Mouse (Mus musculus) limb, embryonic 12.5 days (tissue): Measurements from ENCODE around the gene Zfp26. TPM values are rescaled to one million over a fixed set of nuclear protein-coding genes. Genes with fewer than 3 reads are reported as not detected.

Experiments used
- polyA plus RNA-seq: library from polyadenylated mRNA; unstranded; fragments of >200 nt; fragmentation: Nextera tagmentation; extraction: Ambion mirVana; gene quantifications from 2 replicates; pipeline ENCODE4 v1.2.1, GENCODE M21; 2016

Zfp26 gene
- polyA plus RNA-seq, 1 experiment from 2014 or later = 33.9 TPM

Other genes with a start within 250 kb of the Zfp26 start
- not detected in 2 replicates for gene Olfr871, start 248.0 kb downstream of the Zfp26 start, polyA plus RNA-seq
- not detected in 2 replicates for gene Olfr872, start 223.0 kb downstream of the Zfp26 start, polyA plus RNA-seq
- gene Olfr39, start 177.8 kb downstream of the Zfp26 start, polyA plus RNA-seq = not detected in 2 replicates
- not detected in 2 replicates for gene Olfr873, start 161.6 kb downstream of the Zfp26 start, polyA plus RNA-seq
- gene Olfr18, start 124.1 kb downstream of the Zfp26 start, polyA plus RNA-seq = not detected in 2 replicates
- gene Zfp560, start 75.0 kb downstream of the Zfp26 start, polyA plus RNA-seq = 34.9 and 36.7 TPM in 2 replicates
- gene Zfp426, start 32.6 kb upstream of the Zfp26 start, polyA plus RNA-seq = 21.4 and 22.8 TPM in 2 replicates
- 160 and 170 TPM in 2 replicates for gene Zfp266, start 61.3 kb upstream of the Zfp26 start, polyA plus RNA-seq
- 21.4 and 23.2 TPM in 2 replicates for gene Zfp846, start 121.1 kb upstream of the Zfp26 start, polyA plus RNA-seq
- gene Ubl5, start 182.7 kb upstream of the Zfp26 start, polyA plus RNA-seq = 395 and 428 TPM in 2 replicates
- gene Fbxl12, start 184.6 kb upstream of the Zfp26 start, polyA plus RNA-seq = 20.9 and 21.0 TPM in 2 replicates
- gene Pin1, start 191.9 kb upstream of the Zfp26 start, polyA plus RNA-seq = 52.2 and 52.7 TPM in 2 replicates